Mouse (Mus musculus) limb, embryonic 11.5 days (tissue): ENCODE data around the gene Brap. TPM values are rescaled to one million over a fixed set of nuclear protein-coding genes. Genes with fewer than 3 reads are reported as not detected.

Experiments
- ATAC-seq: fragments of 200-750 bp; cut with Nextera tagmentation; 2 replicates; pipeline ENCODE4 v1.8.0; 2017; ENCODE audit warnings: low read depth; ENCODE audit not compliant: insufficient number of reproducible peaks, low FRiP score, low TSS enrichment
- DNase-seq: peaks from one replicate; pipeline ENCODE4 v3.0.0-alpha.2; 2015; ENCODE audit warnings: low spot score
- H3K27ac ChIP-seq: fragments of 300-500 bp; sonication (generic); replicated peaks from 2 replicates; pipeline ENCODE4 v1.5.1; 2014; ENCODE audit warnings: low read depth, mild to moderate bottlenecking, low read length
- H3K27me3 ChIP-seq: fragments of 300-500 bp; sonication (generic); 2 replicates; pipeline ENCODE4 v1.6.1; 2014; ENCODE audit warnings: mild to moderate bottlenecking, low read length, mixed read lengths; ENCODE audit not compliant: control insufficient read depth, insufficient read depth
- H3K36me3 ChIP-seq: fragments of 300-500 bp; sonication (generic); 2 replicates; pipeline ENCODE4 v1.6.1; 2014; ENCODE audit warnings: mild to moderate bottlenecking, low read length, moderate library complexity, mixed read lengths; ENCODE audit not compliant: control insufficient read depth, insufficient read depth
- H3K4me1 ChIP-seq: fragments of 300-500 bp; sonication (generic); 2 replicates; pipeline ENCODE4 v1.6.1; 2014; ENCODE audit warnings: low read length, mixed read lengths; ENCODE audit not compliant: control insufficient read depth, insufficient read depth
- H3K4me2 ChIP-seq: fragments of 300-500 bp; sonication (generic); 2 replicates; pipeline ENCODE4 v1.6.1; 2014; ENCODE audit warnings: low read depth, mild to moderate bottlenecking, moderate library complexity; ENCODE audit not compliant: severe bottlenecking
- H3K4me3 ChIP-seq: fragments of 300-500 bp; sonication (generic); 2 replicates; pipeline ENCODE4 v1.5.1; 2014; ENCODE audit warnings: low read depth, low read length
- H3K9ac ChIP-seq: fragments of 300-500 bp; sonication (generic); 2 replicates; pipeline ENCODE4 v1.6.1; 2014; ENCODE audit warnings: mild to moderate bottlenecking, low read length
- H3K9me3 ChIP-seq: fragments of 300-500 bp; sonication (generic); 2 replicates; pipeline ENCODE4 v1.6.1; 2016; ENCODE audit warnings: low read length; ENCODE audit not compliant: control insufficient read depth
- WGBS: fragments of 180-500 bp; shearing (Covaris S2); extraction: QIAGEN DNeasy Blood & Tissue Kit; methylation state at CpG from one replicate; pipeline ENCODE4 v1.1.7; 2014; 5-methylcytosine and 5-hydroxymethylcytosine counted together
- polyA plus RNA-seq: library from polyadenylated mRNA; unstranded; fragments of >200 nt; fragmentation: Nextera tagmentation; extraction: Ambion mirVana; gene quantifications from 2 replicates; pipeline ENCODE4 v1.2.1, GENCODE M21; 2014

Gene Brap
- polyA plus RNA-seq, 1 experiment from 2014 or later: 37.1 TPM

- Histone ChIP-seq H3K9me3 (no peaks in the 10 kb centered on the region), H3K4me1 (peaks cover 6% of the 10 kb centered on the region), H3K9ac (peak overlapping the region; percentile 59), H3K4me3 (peak overlapping the region; percentile 56), H3K27me3 (no peaks in the 10 kb centered on the region), H3K4me2 (peak overlapping the region; percentile 92), H3K27ac (no peak overlapping the region), H3K36me3 (peaks cover 14% of the 10 kb centered on the region)
- ATAC-seq: no peak
- no peak for DNase-seq
- 86% methylated on average over 5 of the region's 5 CpGs for WGBS
Observed at GRCm38 (mm10) chr5:121661494-121661893, 1.1 kb downstream of the Brap start.

DNA sequence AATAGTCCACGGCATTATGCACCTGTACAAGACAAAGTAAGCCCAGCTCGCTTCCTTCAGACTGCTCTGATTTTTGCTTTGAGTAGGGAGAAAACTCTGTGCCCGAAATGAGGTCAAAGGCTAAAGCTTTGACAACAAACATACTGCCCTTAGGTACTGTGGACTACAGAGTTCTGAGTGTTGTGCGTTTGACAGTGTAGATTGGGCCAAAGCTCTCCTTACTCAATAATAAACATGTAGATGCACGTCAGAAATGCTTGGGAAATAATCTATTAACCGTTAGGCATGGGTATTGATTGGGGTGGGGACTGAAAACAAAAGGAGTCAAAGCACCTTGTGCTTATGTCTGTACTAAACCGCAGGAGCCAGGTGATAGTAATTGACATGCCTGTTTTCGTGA, 3.1 kb downstream of the Brap start:
- H3K27me3 ChIP-seq: no peaks in the 10 kb centered on the region
- no peak overlapping the region for H3K9ac ChIP-seq
- no peak overlapping the region for H3K4me3 ChIP-seq
- DNase-seq (no peak), ATAC-seq (no peak)
- 88% methylated on average over 8 of the region's 8 CpGs for WGBS
- no peak overlapping the region for H3K27ac ChIP-seq
- H3K9me3 ChIP-seq: no peaks in the 10 kb centered on the region
- peaks cover 6% of the 10 kb centered on the region for H3K4me1 ChIP-seq
- H3K4me2 ChIP-seq: no peak overlapping the region
- peaks cover 14% of the 10 kb centered on the region for H3K36me3 ChIP-seq

DNA sequence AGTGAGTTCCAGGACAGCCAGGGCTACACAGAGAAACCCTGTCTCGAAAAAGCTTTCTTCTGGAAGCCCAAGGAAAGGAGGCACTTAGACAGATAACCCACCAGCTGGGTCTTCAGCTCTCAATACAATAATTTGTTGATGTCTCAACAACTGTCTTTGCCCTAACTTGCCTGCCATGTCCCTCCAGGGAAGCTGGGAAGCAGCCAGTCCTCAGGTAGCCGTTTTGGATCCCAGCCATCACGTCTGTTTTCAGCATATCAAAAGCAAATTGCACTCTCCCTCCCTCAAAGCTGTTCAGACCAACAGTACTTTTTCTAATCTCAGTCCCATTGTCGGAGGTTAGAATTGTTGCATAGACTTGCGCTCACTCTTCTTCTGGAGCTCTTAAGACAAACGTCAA, 3.7 kb downstream of the Brap start:
- DNase-seq (no peak), ATAC-seq (no peak)
- 88% methylated on average over 6 of the region's 6 CpGs for WGBS
- no peaks in the 10 kb centered on the region for H3K27me3 ChIP-seq
- H3K9me3 ChIP-seq: no peaks in the 10 kb centered on the region
- peaks cover 6% of the 10 kb centered on the region for H3K4me1 ChIP-seq
- no peak overlapping the region for H3K4me3 ChIP-seq
- H3K36me3 ChIP-seq: peaks cover 14% of the 10 kb centered on the region
- no peak overlapping the region for H3K27ac ChIP-seq
- H3K9ac ChIP-seq: no peak overlapping the region
- no peak overlapping the region for H3K4me2 ChIP-seq

DNA sequence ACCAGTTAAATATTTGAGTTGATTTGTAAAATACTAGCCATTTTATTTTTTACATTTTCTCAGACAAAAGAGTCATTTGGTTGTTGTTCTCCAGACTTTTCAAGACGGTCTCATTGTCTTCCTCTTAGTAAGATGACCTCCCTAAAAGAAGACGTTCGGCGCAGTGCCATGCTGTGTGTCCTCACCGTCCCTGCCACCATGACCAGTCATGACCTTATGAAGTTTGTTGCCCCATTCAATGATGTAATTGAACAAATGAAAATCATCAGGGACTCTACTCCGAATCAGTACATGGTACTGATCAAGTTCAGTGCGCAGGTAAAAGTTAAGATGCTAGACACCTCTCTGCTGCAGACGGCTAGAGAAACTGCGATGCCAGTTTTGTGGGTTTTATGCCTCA, 4.6 kb downstream of the Brap start:
- no peak for ATAC-seq

DNA sequence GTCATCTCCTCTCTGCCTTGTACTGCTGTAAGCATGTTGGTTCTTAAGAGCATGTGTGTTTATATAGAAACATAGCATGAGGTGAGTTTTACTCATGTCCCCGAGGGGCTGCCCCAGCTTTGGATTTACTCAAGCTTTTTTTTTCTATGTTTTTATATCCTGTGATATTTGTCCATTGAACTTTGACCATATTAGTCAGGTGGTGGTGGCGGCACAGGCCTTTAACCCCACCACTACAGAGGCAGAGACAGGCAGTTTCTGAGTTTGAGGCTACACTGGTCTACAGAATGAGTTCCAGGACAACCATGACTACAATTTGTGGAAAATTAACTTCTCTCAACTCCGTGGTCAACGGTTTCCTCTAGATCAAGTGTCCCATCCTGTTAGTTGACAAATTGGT, 6.7 kb downstream of the Brap start:
- ATAC-seq (no peak), DNase-seq (no peak)
- H3K27me3 ChIP-seq: no peaks in the 10 kb centered on the region
- H3K4me2 ChIP-seq: no peak overlapping the region
- H3K4me3 ChIP-seq: no peak overlapping the region
- no peaks in the 10 kb centered on the region for H3K4me1 ChIP-seq
- H3K9me3 ChIP-seq: no peaks in the 10 kb centered on the region
- no peak overlapping the region for H3K9ac ChIP-seq
- peaks cover 16% of the 10 kb centered on the region for H3K36me3 ChIP-seq
- 89% methylated on average over 4 of the region's 4 CpGs for WGBS
- H3K27ac ChIP-seq: no peak overlapping the region

More for the DNA sequence above, 4.6 kb downstream of the Brap start:
- no peak overlapping the region for H3K4me3 ChIP-seq
- no peaks in the 10 kb centered on the region for H3K9me3 ChIP-seq
- WGBS: 94% methylated on average over 9 of the region's 9 CpGs
- H3K27ac ChIP-seq: no peak overlapping the region
- H3K4me1 ChIP-seq: peaks cover 6% of the 10 kb centered on the region
- H3K27me3 ChIP-seq: no peaks in the 10 kb centered on the region
- H3K9ac ChIP-seq: no peak overlapping the region
- H3K36me3 ChIP-seq: peaks cover 14% of the 10 kb centered on the region
- no peak overlapping the region for H3K4me2 ChIP-seq
- DNase-seq: no peak

DNA sequence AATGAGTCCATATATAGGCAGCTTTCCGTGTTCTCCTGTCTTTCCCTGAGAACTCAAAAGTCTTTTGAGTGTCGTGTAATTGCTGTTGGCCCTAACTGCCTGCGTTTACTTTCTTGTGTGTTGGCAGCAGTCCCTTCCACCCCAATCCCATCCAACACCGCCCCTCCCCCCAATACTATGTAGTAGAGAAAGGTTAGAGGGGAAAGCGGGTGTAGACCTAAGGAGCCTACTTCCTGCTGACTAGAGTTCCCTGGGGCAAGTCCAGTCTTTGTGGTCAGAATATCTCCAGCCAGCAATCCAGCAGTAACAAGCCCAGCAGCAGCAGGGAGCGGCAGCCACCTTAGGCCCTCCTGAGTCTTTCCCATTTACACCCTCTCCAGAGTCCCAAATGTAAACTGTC, 8.0 kb downstream of the Brap start:
- H3K4me3 ChIP-seq: no peak overlapping the region

DNA sequence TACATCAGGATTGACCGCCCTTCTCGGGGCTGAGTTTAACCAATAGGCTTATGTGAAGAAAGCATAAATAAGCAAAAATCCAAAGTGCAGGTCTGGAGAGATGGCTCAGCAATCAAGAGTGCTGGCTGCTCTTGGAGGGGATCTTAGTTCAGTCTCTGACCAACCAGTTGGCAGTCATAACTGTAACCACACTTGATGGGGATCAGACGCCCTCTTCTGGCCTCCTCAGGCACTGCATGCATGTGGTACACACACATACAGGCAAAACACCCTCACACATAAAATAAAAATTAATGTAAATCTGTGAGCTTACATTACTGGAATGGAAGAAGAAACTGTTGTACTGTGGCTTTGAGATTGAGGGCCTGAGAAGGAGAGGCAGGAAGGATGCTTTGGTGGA, 10.0 kb downstream of the Brap start:
- Histone ChIP-seq H3K9me3 (no peaks in the 10 kb centered on the region), H3K4me2 (no peak overlapping the region), H3K4me3 (no peak overlapping the region), H3K9ac (no peak overlapping the region), H3K27ac (no peak overlapping the region), H3K36me3 (peaks cover 6% of the 10 kb centered on the region), H3K27me3 (no peaks in the 10 kb centered on the region), H3K4me1 (no peaks in the 10 kb centered on the region)
- 83% methylated on average over 3 of the region's 3 CpGs for WGBS
- ATAC-seq: no peak
- peak; percentile 34 for DNase-seq

More for the DNA sequence above, 8.0 kb downstream of the Brap start:
- no peaks in the 10 kb centered on the region for H3K27me3 ChIP-seq
- H3K4me1 ChIP-seq: no peaks in the 10 kb centered on the region
- H3K36me3 ChIP-seq: peaks cover 13% of the 10 kb centered on the region
- no peak overlapping the region for H3K27ac ChIP-seq
- ATAC-seq (no peak), DNase-seq (no peak)
- no peaks in the 10 kb centered on the region for H3K9me3 ChIP-seq
- H3K9ac ChIP-seq: no peak overlapping the region
- 78% methylated on average over 6 of the region's 6 CpGs for WGBS
- no peak overlapping the region for H3K4me2 ChIP-seq

GRCm38 (mm10) chr5:121682250-121682649, 21.9 kb downstream of the Brap start:
- Histone ChIP-seq H3K27ac (no peak overlapping the region), H3K9me3 (no peaks in the 10 kb centered on the region), H3K9ac (no peak overlapping the region), H3K36me3 (peaks cover 20% of the 10 kb centered on the region; the same call in 1 of the 2 replicates), H3K4me1 (no peaks in the 10 kb centered on the region), H3K4me2 (no peak overlapping the region), H3K27me3 (no peaks in the 10 kb centered on the region), H3K4me3 (no peak overlapping the region)
- DNase-seq: no peak
- WGBS: 98% methylated on average over 2 of the region's 2 CpGs
- no peak for ATAC-seq

- no peak overlapping the region for H3K4me2 ChIP-seq
Observed at GRCm38 (mm10) chr5:121685495-121685894, 25.1 kb downstream of the Brap start.

More at GRCm38 (mm10) chr5:121685495-121685894, 25.1 kb downstream of the Brap start:
- WGBS: 88% methylated on average over 6 of the region's 6 CpGs
- no peaks in the 10 kb centered on the region for H3K4me1 ChIP-seq
- no peak overlapping the region for H3K9ac ChIP-seq
- no peaks in the 10 kb centered on the region for H3K27me3 ChIP-seq
- DNase-seq (no peak), ATAC-seq (no peak)
- H3K27ac ChIP-seq: no peak overlapping the region
- peaks cover 16% of the 10 kb centered on the region; the same call in 1 of the 2 replicates for H3K36me3 ChIP-seq
- H3K9me3 ChIP-seq: no peaks in the 10 kb centered on the region
- no peak overlapping the region for H3K4me3 ChIP-seq
